In genomic region chr11:106305348-106306064, GRCm38 (mm10) we compare ENCODE assay signal across 1 mouse cellular context.
TF ChIP-seq lines count a peak whose summit lies in the region.

No protein-coding gene starts in this region.

TF ChIP-seq in CH12.LX, 34 proteins besides CTCF, POLR2A, EP300 and RAD21:
- no peak for TF ChIP-seq ZMIZ1 (IDR thresholded peaks at IDR 0.05; ENCODE audit: low read depth, low read length)
- no peak; the same call in none of the 2 replicates for TF ChIP-seq JUND (conservative IDR thresholded peaks at IDR 0.05; ENCODE audit: low read depth, low read length)
- TF ChIP-seq JUN (IDR thresholded peaks at IDR 0.05; ENCODE audit: insufficient read depth, low read depth, low read length), result no peak
- TF ChIP-seq USF1 (IDR thresholded peaks at IDR 0.05; ENCODE audit: low read depth, low read length), result no peak
- TF ChIP-seq NRF1 (IDR thresholded peaks at IDR 0.05; ENCODE audit: low read depth, low read length), result 0 out of 2 replicates have a peak, but pooled peaks have one; percentile 31
- TF ChIP-seq SIN3A (IDR thresholded peaks at IDR 0.05; ENCODE audit: low read length), result peak; percentile 82
- peak; percentile 85 for TF ChIP-seq TCF12 (IDR thresholded peaks at IDR 0.05; ENCODE audit: low read depth, low read length)
- peak; percentile 87 for TF ChIP-seq MAX (IDR thresholded peaks at IDR 0.05; ENCODE audit: low read length)
- peak; percentile 94 for TF ChIP-seq MYC (IDR thresholded peaks at IDR 0.05; ENCODE audit: low read depth, low read length)
- peak; percentile 87 for TF ChIP-seq MXI1 (IDR thresholded peaks at IDR 0.05; ENCODE audit: low read depth, low read length)
- TF ChIP-seq UBTF (IDR thresholded peaks at IDR 0.05; ENCODE audit: low read depth, low read length), result no peak; the same call in 1 of the 2 replicates
- TF ChIP-seq CHD2 (IDR thresholded peaks at IDR 0.05; ENCODE audit: low read length), result peak; percentile 81
- no peak; the same call in none of the 2 replicates for TF ChIP-seq HCFC1 (IDR thresholded peaks at IDR 0.05; ENCODE audit: low read depth, low read length)
- peak; percentile 91 for TF ChIP-seq RCOR1 (conservative IDR thresholded peaks at IDR 0.05; ENCODE audit: low read depth, low read length)
- TF ChIP-seq MEF2A (IDR thresholded peaks at IDR 0.05; ENCODE audit: borderline replicate concordance, low read depth, low read length), result peak; percentile 81
- no peak for TF ChIP-seq ZKSCAN1 (IDR thresholded peaks at IDR 0.05; ENCODE audit: borderline replicate concordance, low read depth, low read length)
- TF ChIP-seq CHD1 (IDR thresholded peaks at IDR 0.05; ENCODE audit: low read depth, low read length), result no peak
- TF ChIP-seq ZC3H11A (IDR thresholded peaks at IDR 0.05; ENCODE audit: low read depth, low read length), result no peak
- TF ChIP-seq E2F4 (IDR thresholded peaks at IDR 0.05; ENCODE audit: insufficient replicate concordance, low read depth, low read length), result no peak
- TF ChIP-seq IRF4 (IDR thresholded peaks at IDR 0.05; ENCODE audit: low read depth, low read length), result peak; percentile 99
- no peak; the same call in 1 of the 2 replicates for TF ChIP-seq MAFK (IDR thresholded peaks at IDR 0.05; ENCODE audit: insufficient replicate concordance, low read length)
- TF ChIP-seq MAZ (IDR thresholded peaks at IDR 0.05; ENCODE audit: low read depth, low read length), result peak; percentile 65; the same call in 1 of the 2 replicates
- no peak for TF ChIP-seq POLR2AphosphoS2 (IDR thresholded peaks at IDR 0.05; ENCODE audit: low read depth, low read length)
- TF ChIP-seq GABPA (IDR thresholded peaks at IDR 0.05; ENCODE audit: insufficient replicate concordance, low read depth, low read length), result no peak
- TF ChIP-seq NELFE (IDR thresholded peaks at IDR 0.05; ENCODE audit: low read depth, low read length), result no peak; the same call in 1 of the 2 replicates
- peak; percentile 86 for TF ChIP-seq ZNF384 (IDR thresholded peaks at IDR 0.05; ENCODE audit: low read depth, low read length)
- TF ChIP-seq PAX5 (IDR thresholded peaks at IDR 0.05; ENCODE audit: low read length), result no peak
- no peak for TF ChIP-seq USF2 (conservative IDR thresholded peaks at IDR 0.05; ENCODE audit: low read depth, low read length)
- peak; percentile 95 for TF ChIP-seq ETS1 (conservative IDR thresholded peaks at IDR 0.05; ENCODE audit: low read depth, low read length)
- no peak; the same call in 1 of the 2 replicates for TF ChIP-seq TBP (conservative IDR thresholded peaks at IDR 0.05; ENCODE audit: low read depth, low read length)
- 0 out of 2 replicates have a peak, but pooled peaks have one; percentile 43 for TF ChIP-seq KAT2A (IDR thresholded peaks at IDR 0.05; ENCODE audit: insufficient replicate concordance, low read length)
- peak; percentile 78 for TF ChIP-seq ELF1 (IDR thresholded peaks at IDR 0.05; ENCODE audit: low read depth, low read length)
- TF ChIP-seq BHLHE40 (IDR thresholded peaks at IDR 0.05; ENCODE audit: low read depth, low read length), result peak; percentile 99
- peak; percentile 5 for TF ChIP-seq SMC3 (IDR thresholded peaks at IDR 0.05; ENCODE audit: low read depth, low read length)
